Mouse (Mus musculus) heart, adult 9 months (tissue): ENCODE measurements around the gene Cyp2c23.

Experiments
- DNase-seq, 2 experiments: peaks; one replicate each; pipeline ENCODE4 v3.0.0; 2022; ENCODE audit warnings: low spot score in 2 of 2

Gene Cyp2c23

GRCm38 (mm10) chr19:44024921-44025585, 4.0 kb downstream of the Cyp2c23 start:
- DNase-seq: no peak

GRCm38 (mm10) chr19:44023066-44023465, 5.9 kb downstream of the Cyp2c23 start:
- no peak for DNase-seq

- peak; percentile 83 to 87 for DNase-seq
These were observed 7.5 kb downstream of the Cyp2c23 start for GRCm38 (mm10) chr19:44021502-44021901.

- no peak for DNase-seq
These were observed 9.3 kb downstream of the Cyp2c23 start for GRCm38 (mm10) chr19:44019739-44020138.

- no peak for DNase-seq
These were observed 15.1 kb downstream of the Cyp2c23 start for GRCm38 (mm10) chr19:44013862-44014261.

GRCm38 (mm10) chr19:44008784-44009183, 20.2 kb downstream of the Cyp2c23 start:
- DNase-seq: no peak

- no peak for DNase-seq
These were observed 21.8 kb downstream of the Cyp2c23 start for GRCm38 (mm10) chr19:44007186-44007585.

GRCm38 (mm10) chr19:44005025-44005424, 24.0 kb downstream of the Cyp2c23 start:
- no peak for DNase-seq

- DNase-seq: no peak
These were observed 24.7 kb downstream of the Cyp2c23 start for GRCm38 (mm10) chr19:44004261-44004660.

- no peak for DNase-seq
These were observed 28.3 kb downstream of the Cyp2c23 start for GRCm38 (mm10) chr19:44000720-44001119.

GRCm38 (mm10) chr19:44000061-44000460, 28.9 kb downstream of the Cyp2c23 start:
- no peak for DNase-seq

- no peak for DNase-seq
These were observed 30.0 kb downstream of the Cyp2c23 start for GRCm38 (mm10) chr19:43998802-43999527.

- no peak for DNase-seq
These were observed 30.9 kb downstream of the Cyp2c23 start for GRCm38 (mm10) chr19:43998101-43998500.

- DNase-seq: no peak
These were observed 33.6 kb downstream of the Cyp2c23 start for GRCm38 (mm10) chr19:43995427-43995826.

GRCm38 (mm10) chr19:43992464-43992863, 36.5 kb downstream of the Cyp2c23 start:
- DNase-seq: no peak

GRCm38 (mm10) chr19:43990362-43990761, 38.6 kb downstream of the Cyp2c23 start:
- no peak for DNase-seq

- DNase-seq: no peak
These were observed 42.8 kb downstream of the Cyp2c23 start, which contains the start of gene Cpn1 for GRCm38 (mm10) chr19:43986069-43986794. Gene Cpn1, minus strand, starts transcription at chr19:43986556.

- no peak for DNase-seq
These were observed 47.0 kb downstream of the Cyp2c23 start for GRCm38 (mm10) chr19:43981992-43982391.

GRCm38 (mm10) chr19:43980711-43981110, 48.3 kb downstream of the Cyp2c23 start:
- no peak for DNase-seq

- DNase-seq: no peak
These were observed 51.2 kb downstream of the Cyp2c23 start for GRCm38 (mm10) chr19:43977799-43978198.

- DNase-seq: peak; percentile 11 to 15
These were observed 52.3 kb downstream of the Cyp2c23 start for GRCm38 (mm10) chr19:43976661-43977060.

- DNase-seq: no peak
These were observed 54.8 kb downstream of the Cyp2c23 start for GRCm38 (mm10) chr19:43974221-43974620.

- no peak for DNase-seq
These were observed 55.3 kb downstream of the Cyp2c23 start for GRCm38 (mm10) chr19:43973711-43974110.
